Mouse (Mus musculus): ENCODE measurements at regions not wholly inside any gene's neighbourhood (a gene's known extent, or its start where the extent isn't known, plus 50 kb on each side); places are given as distances from the start of the nearest gene placed in this dataset.

GRCm38 (mm10) chr2:128235127-128235526 lies 109.3 kb downstream of the Bcl2l11 start:
- H3K36me3 ChIP-seq (ENCODE audit: control insufficient read depth, insufficient read depth, low read length), result no peaks in the 10 kb centered on the region
- WGBS, result 75% methylated on average over 8 of the region's 8 CpGs
- no peak overlapping the region for H3K4me3 ChIP-seq (ENCODE audit: low read depth, low read length)
- H3K27me3 ChIP-seq (ENCODE audit: control insufficient read depth, insufficient read depth, low read length), result no peaks in the 10 kb centered on the region
- no peak for ATAC-seq (ENCODE audit: low read depth)
- no peaks in the 10 kb centered on the region for H3K4me1 ChIP-seq (ENCODE audit: control insufficient read depth, insufficient read depth, low read length)
- H3K9me3 ChIP-seq (ENCODE audit: control insufficient read depth, low read length), result no peaks in the 10 kb centered on the region
- H3K9ac ChIP-seq (replicated peaks; ENCODE audit: low read depth, low read length), result no peak overlapping the region
- no peak overlapping the region for H3K27ac ChIP-seq (ENCODE audit: low read depth, low read length)
- H3K4me2 ChIP-seq (ENCODE audit: low read depth, low read length), result no peak overlapping the region

- no peaks in the 10 kb centered on the region for H3K27me3 ChIP-seq (ENCODE audit: control insufficient read depth, insufficient read depth, low read length)
- no peaks in the 10 kb centered on the region for H3K9me3 ChIP-seq (ENCODE audit: control insufficient read depth, low read length)
- H3K4me2 ChIP-seq (ENCODE audit: low read depth, low read length), result no peak overlapping the region
- WGBS, result 93% methylated on average over 4 of the region's 4 CpGs
- H3K4me1 ChIP-seq (ENCODE audit: control insufficient read depth, insufficient read depth, low read length), result peaks cover 3% of the 10 kb centered on the region; the same call in 1 of the 2 replicates
- no peak overlapping the region for H3K27ac ChIP-seq (ENCODE audit: low read depth, low read length)
- no peaks in the 10 kb centered on the region for H3K36me3 ChIP-seq (ENCODE audit: control insufficient read depth, insufficient read depth, low read length)
- no peak for ATAC-seq (ENCODE audit: low read depth)
- no peak overlapping the region for H3K4me3 ChIP-seq (ENCODE audit: low read depth, low read length)
- no peak overlapping the region for H3K9ac ChIP-seq (replicated peaks; ENCODE audit: low read depth, low read length)
Observed at GRCm38 (mm10) chr2:128239451-128239850, 113.6 kb downstream of the Bcl2l11 start.

GRCm38 (mm10) chr2:128240054-128240453 lies 114.2 kb downstream of the Bcl2l11 start:
- Histone ChIP-seq H3K4me2 (ENCODE audit: low read depth, low read length) (no peak overlapping the region), H3K9me3 (ENCODE audit: control insufficient read depth, low read length) (no peaks in the 10 kb centered on the region), H3K4me3 (ENCODE audit: low read depth, low read length) (no peak overlapping the region), H3K27me3 (ENCODE audit: control insufficient read depth, insufficient read depth, low read length) (no peaks in the 10 kb centered on the region), H3K9ac (replicated peaks; ENCODE audit: low read depth, low read length) (no peak overlapping the region), H3K36me3 (ENCODE audit: control insufficient read depth, insufficient read depth, low read length) (no peaks in the 10 kb centered on the region), H3K27ac (ENCODE audit: low read depth, low read length) (no peak overlapping the region), H3K4me1 (ENCODE audit: control insufficient read depth, insufficient read depth, low read length) (peaks cover 3% of the 10 kb centered on the region; the same call in 1 of the 2 replicates)
- no peak for ATAC-seq (ENCODE audit: low read depth)
- WGBS, result 71% methylated on average over 4 of the region's 4 CpGs

GRCm38 (mm10) chr2:128240536-128241279 lies 114.9 kb downstream of the Bcl2l11 start:
- Histone ChIP-seq H3K9me3 (ENCODE audit: control insufficient read depth, low read length) (no peaks in the 10 kb centered on the region), H3K36me3 (ENCODE audit: control insufficient read depth, insufficient read depth, low read length) (no peaks in the 10 kb centered on the region), H3K9ac (replicated peaks; ENCODE audit: low read depth, low read length) (no peak overlapping the region), H3K27me3 (ENCODE audit: control insufficient read depth, insufficient read depth, low read length) (no peaks in the 10 kb centered on the region), H3K4me3 (ENCODE audit: low read depth, low read length) (no peak overlapping the region), H3K27ac (ENCODE audit: low read depth, low read length) (no peak overlapping the region), H3K4me1 (ENCODE audit: control insufficient read depth, insufficient read depth, low read length) (peaks cover 3% of the 10 kb centered on the region; the same call in 1 of the 2 replicates), H3K4me2 (ENCODE audit: low read depth, low read length) (no peak overlapping the region)
- ATAC-seq (ENCODE audit: low read depth), result no peak
- 40% methylated on average over 9 of the region's 9 CpGs for WGBS

GRCm38 (mm10) chr2:128241280-128241665 lies 115.4 kb downstream of the Bcl2l11 start:
- Histone ChIP-seq H3K4me3 (ENCODE audit: low read depth, low read length) (no peak overlapping the region), H3K9ac (replicated peaks; ENCODE audit: low read depth, low read length) (no peak overlapping the region), H3K4me1 (ENCODE audit: control insufficient read depth, insufficient read depth, low read length) (peaks cover 3% of the 10 kb centered on the region; the same call in 1 of the 2 replicates), H3K9me3 (ENCODE audit: control insufficient read depth, low read length) (no peaks in the 10 kb centered on the region), H3K27me3 (ENCODE audit: control insufficient read depth, insufficient read depth, low read length) (no peaks in the 10 kb centered on the region), H3K4me2 (ENCODE audit: low read depth, low read length) (no peak overlapping the region), H3K27ac (ENCODE audit: low read depth, low read length) (no peak overlapping the region), H3K36me3 (ENCODE audit: control insufficient read depth, insufficient read depth, low read length) (no peaks in the 10 kb centered on the region)
- ATAC-seq (ENCODE audit: low read depth), result no peak
- WGBS, result 5% methylated on average over 3 of the region's 3 CpGs

- Histone ChIP-seq H3K27ac (ENCODE audit: low read depth, low read length) (no peak overlapping the region), H3K9ac (replicated peaks; ENCODE audit: low read depth, low read length) (no peak overlapping the region), H3K27me3 (ENCODE audit: control insufficient read depth, insufficient read depth, low read length) (no peaks in the 10 kb centered on the region), H3K4me2 (ENCODE audit: low read depth, low read length) (no peak overlapping the region), H3K36me3 (ENCODE audit: control insufficient read depth, insufficient read depth, low read length) (no peaks in the 10 kb centered on the region), H3K4me3 (ENCODE audit: low read depth, low read length) (no peak overlapping the region), H3K4me1 (ENCODE audit: control insufficient read depth, insufficient read depth, low read length) (peaks cover 3% of the 10 kb centered on the region; the same call in 1 of the 2 replicates), H3K9me3 (ENCODE audit: control insufficient read depth, low read length) (peaks cover 3% of the 10 kb centered on the region; the same call in 1 of the 2 replicates)
- WGBS, result 54% methylated on average over 10 of the region's 10 CpGs
- peak; percentile 85 for ATAC-seq (ENCODE audit: low read depth)
Observed at GRCm38 (mm10) chr2:128245544-128245943, 119.7 kb downstream of the Bcl2l11 start.

GRCm38 (mm10) chr2:128247967-128248366 lies 122.1 kb downstream of the Bcl2l11 start:
- H3K4me2 ChIP-seq (ENCODE audit: low read depth, low read length), result no peak overlapping the region
- H3K9ac ChIP-seq (replicated peaks; ENCODE audit: low read depth, low read length), result no peak overlapping the region
- no peaks in the 10 kb centered on the region for H3K4me1 ChIP-seq (ENCODE audit: control insufficient read depth, insufficient read depth, low read length)
- no peaks in the 10 kb centered on the region for H3K36me3 ChIP-seq (ENCODE audit: control insufficient read depth, insufficient read depth, low read length)
- H3K4me3 ChIP-seq (ENCODE audit: low read depth, low read length), result no peak overlapping the region
- WGBS, result 33% methylated on average over 4 of the region's 4 CpGs
- no peak overlapping the region for H3K27ac ChIP-seq (ENCODE audit: low read depth, low read length)
- ATAC-seq (ENCODE audit: low read depth), result no peak
- H3K27me3 ChIP-seq (ENCODE audit: control insufficient read depth, insufficient read depth, low read length), result no peaks in the 10 kb centered on the region
- peaks cover 3% of the 10 kb centered on the region; the same call in 1 of the 2 replicates for H3K9me3 ChIP-seq (ENCODE audit: control insufficient read depth, low read length)

- Histone ChIP-seq H3K4me2 (ENCODE audit: low read depth, low read length) (no peak overlapping the region), H3K9ac (replicated peaks; ENCODE audit: low read depth, low read length) (no peak overlapping the region), H3K27ac (ENCODE audit: low read depth, low read length) (no peak overlapping the region), H3K4me1 (ENCODE audit: control insufficient read depth, insufficient read depth, low read length) (no peaks in the 10 kb centered on the region), H3K4me3 (ENCODE audit: low read depth, low read length) (no peak overlapping the region), H3K27me3 (ENCODE audit: control insufficient read depth, insufficient read depth, low read length) (no peaks in the 10 kb centered on the region), H3K9me3 (ENCODE audit: control insufficient read depth, low read length) (peaks cover 3% of the 10 kb centered on the region; the same call in 1 of the 2 replicates), H3K36me3 (ENCODE audit: control insufficient read depth, insufficient read depth, low read length) (no peaks in the 10 kb centered on the region)
- 95% methylated on average over 4 of the region's 4 CpGs for WGBS
- ATAC-seq (ENCODE audit: low read depth), result no peak
Observed at GRCm38 (mm10) chr2:128249188-128249587, 123.3 kb downstream of the Bcl2l11 start.

- no peak overlapping the region for H3K27ac ChIP-seq (ENCODE audit: low read depth, low read length)
Observed at GRCm38 (mm10) chr2:128249607-128250006, 123.8 kb downstream of the Bcl2l11 start.

More at GRCm38 (mm10) chr2:128249607-128250006, 123.8 kb downstream of the Bcl2l11 start:
- Histone ChIP-seq H3K4me1 (ENCODE audit: control insufficient read depth, insufficient read depth, low read length) (no peaks in the 10 kb centered on the region), H3K27me3 (ENCODE audit: control insufficient read depth, insufficient read depth, low read length) (no peaks in the 10 kb centered on the region), H3K4me3 (ENCODE audit: low read depth, low read length) (no peak overlapping the region), H3K9me3 (ENCODE audit: control insufficient read depth, low read length) (peaks cover 3% of the 10 kb centered on the region; the same call in 1 of the 2 replicates), H3K4me2 (ENCODE audit: low read depth, low read length) (no peak overlapping the region), H3K9ac (replicated peaks; ENCODE audit: low read depth, low read length) (no peak overlapping the region), H3K36me3 (ENCODE audit: control insufficient read depth, insufficient read depth, low read length) (no peaks in the 10 kb centered on the region)
- ATAC-seq (ENCODE audit: low read depth), result no peak
- WGBS, result 90% methylated on average over 2 of the region's 2 CpGs
